In genomic region chr4:132144080-132144841, GRCm38 (mm10) we compare ENCODE assay signal across 8 mouse cellular contexts. TPM values are rescaled to one million over a fixed set of nuclear protein-coding genes. Genes with fewer than 3 reads are reported as not detected.
A peak's percentile ranks its signal among the peaks of the same experiment; 100 is the strongest.
DNase-seq lines count a peak whose midpoint lies in the region; ATAC-seq lines count a peak whose summit lies in the region.

Oprd1 (minus strand) TSS chr4:132144486.

- no peak within 1 kb of the TSS for H3K27ac ChIP-seq in kidney, embryonic 16.5 days (ENCODE audit: low read length)
- no peak within 1 kb of the TSS for H3K27ac ChIP-seq in forebrain, embryonic 10.5 days
- no peak within 1 kb of the TSS for H3K27ac ChIP-seq in neural tube, embryonic 12.5 days

- ATAC-seq in kidney, embryonic 16.5 days (ENCODE audit: low FRiP score, low TSS enrichment), result peak; percentile 51
- ATAC-seq in neural tube, embryonic 12.5 days (ENCODE audit: low FRiP score, low read depth), result no peak

- no peak for DNase-seq in kidney, adult 9 months
- peak; percentile 77 for DNase-seq in MN1 (ENCODE audit: low spot score)
- DNase-seq in forebrain, embryonic 10.5 days (ENCODE audit: extremely low spot score, low spot score), result peak; percentile 33
- DNase-seq in kidney, postnatal 4 days, result peak; percentile 49 to 61
- DNase-seq in gastrocnemius, postnatal 36 days, result no peak
- no peak for DNase-seq in lung, postnatal 10 days

- H3K4me3 ChIP-seq in kidney, embryonic 16.5 days (ENCODE audit: low read length), result peak within 1 kb of the TSS; percentile 50
- peak within 1 kb of the TSS; percentile 57 for H3K4me3 ChIP-seq in forebrain, embryonic 10.5 days
- H3K4me3 ChIP-seq in neural tube, embryonic 12.5 days, result peak within 1 kb of the TSS; percentile 41

- H3K27me3 ChIP-seq in kidney, embryonic 16.5 days (ENCODE audit: insufficient read depth, low read length), result peaks cover 37% of the 10 kb centered on the region
- H3K27me3 ChIP-seq in forebrain, embryonic 10.5 days (ENCODE audit: poor library complexity, severe bottlenecking), result peaks cover 69% of the 10 kb centered on the region
- H3K27me3 ChIP-seq in neural tube, embryonic 12.5 days (replicated peaks), result peaks cover 46% of the 10 kb centered on the region

- WGBS in kidney, embryonic 16.5 days, result under 1% methylated on average over 79 of the region's 89 CpGs
- WGBS in forebrain, embryonic 10.5 days, result under 1% methylated on average over 89 of the region's 89 CpGs
- WGBS in neural tube, embryonic 12.5 days, result under 1% methylated on average over 88 of the region's 89 CpGs

- no peaks in the 10 kb centered on the region for H3K9me3 ChIP-seq in kidney, embryonic 16.5 days (ENCODE audit: low read length)
- H3K9me3 ChIP-seq in forebrain, embryonic 10.5 days, result no peaks in the 10 kb centered on the region
- no peaks in the 10 kb centered on the region for H3K9me3 ChIP-seq in neural tube, embryonic 12.5 days

- H3K4me2 ChIP-seq in kidney, embryonic 16.5 days (replicated peaks; ENCODE audit: low read depth, low read length), result peak within 1 kb of the TSS; percentile 88
- H3K4me2 ChIP-seq in neural tube, embryonic 12.5 days (replicated peaks), result peak within 1 kb of the TSS; percentile 79

- peak within 1 kb of the TSS; percentile 20; the same call in 1 of the 2 replicates for H3K9ac ChIP-seq in kidney, embryonic 16.5 days (replicated peaks; ENCODE audit: low read length)
- 0 out of 2 replicates have a peak within 1 kb of the TSS, but pooled peaks have one; percentile 26 for H3K9ac ChIP-seq in neural tube, embryonic 12.5 days

- peaks cover 11% of the 10 kb centered on the region for H3K4me1 ChIP-seq in kidney, embryonic 16.5 days (ENCODE audit: insufficient read depth, low read length)
- peaks cover 13% of the 10 kb centered on the region for H3K4me1 ChIP-seq in forebrain, embryonic 10.5 days
- peaks cover 10% of the 10 kb centered on the region; the same call in 1 of the 2 replicates for H3K4me1 ChIP-seq in neural tube, embryonic 12.5 days

- intact Hi-C loops in gastrocnemius, postnatal 36 days (cut with DNase I), result no loop called here

- no peaks in the 10 kb centered on the region for H3K36me3 ChIP-seq in kidney, embryonic 16.5 days (ENCODE audit: insufficient read depth, low read length)
- H3K36me3 ChIP-seq in forebrain, embryonic 10.5 days (replicated peaks), result no peaks in the 10 kb centered on the region
- H3K36me3 ChIP-seq in neural tube, embryonic 12.5 days, result no peaks in the 10 kb centered on the region

RNA-seq across cellular contexts. Expression of gene Oprd1, which starts in this region (rescaled TPM):
- polyA plus RNA-seq in kidney, embryonic 16.5 days (2015; fragmentation: Nextera tagmentation; extraction: Ambion mirVana), result 0.06 and 0.19 TPM in 2 replicates
- polyA plus RNA-seq in forebrain, embryonic 10.5 days (2016; fragmentation: Nextera tagmentation; extraction: Ambion mirVana), result 0.11 TPM in 1 of 2 replicates, not detected in the other
- polyA plus RNA-seq in neural tube, embryonic 12.5 days (2016; fragmentation: Nextera tagmentation; extraction: Ambion mirVana), result 0.49 and 0.56 TPM in 2 replicates
- total RNA-seq in gastrocnemius, postnatal 36 days (2021), result not detected

Comparison
In these comparisons a context has a peak if more than half of its experiments do, and no peak if none do; other contexts are left out.
1. DNase-seq: peak in MN1 (single experiment) and kidney, postnatal 4 days (2 of 2); none in kidney, adult 9 months (single experiment), gastrocnemius, postnatal 36 days (0 of 2) and lung, postnatal 10 days (single experiment).
2. Peak in ATAC-seq, H3K4me3 ChIP-seq, H3K9ac ChIP-seq and H3K4me2 ChIP-seq in kidney, embryonic 16.5 days; RNA of the gene not detected or under 1 TPM.
3. Peak in DNase-seq and H3K4me3 ChIP-seq in forebrain, embryonic 10.5 days; RNA of the gene not detected or under 1 TPM.
4. Peak in every context shown above with its lines, with median percentiles within 50 percentile points of each other: H3K4me3 ChIP-seq.